In the genomic region with DNA sequence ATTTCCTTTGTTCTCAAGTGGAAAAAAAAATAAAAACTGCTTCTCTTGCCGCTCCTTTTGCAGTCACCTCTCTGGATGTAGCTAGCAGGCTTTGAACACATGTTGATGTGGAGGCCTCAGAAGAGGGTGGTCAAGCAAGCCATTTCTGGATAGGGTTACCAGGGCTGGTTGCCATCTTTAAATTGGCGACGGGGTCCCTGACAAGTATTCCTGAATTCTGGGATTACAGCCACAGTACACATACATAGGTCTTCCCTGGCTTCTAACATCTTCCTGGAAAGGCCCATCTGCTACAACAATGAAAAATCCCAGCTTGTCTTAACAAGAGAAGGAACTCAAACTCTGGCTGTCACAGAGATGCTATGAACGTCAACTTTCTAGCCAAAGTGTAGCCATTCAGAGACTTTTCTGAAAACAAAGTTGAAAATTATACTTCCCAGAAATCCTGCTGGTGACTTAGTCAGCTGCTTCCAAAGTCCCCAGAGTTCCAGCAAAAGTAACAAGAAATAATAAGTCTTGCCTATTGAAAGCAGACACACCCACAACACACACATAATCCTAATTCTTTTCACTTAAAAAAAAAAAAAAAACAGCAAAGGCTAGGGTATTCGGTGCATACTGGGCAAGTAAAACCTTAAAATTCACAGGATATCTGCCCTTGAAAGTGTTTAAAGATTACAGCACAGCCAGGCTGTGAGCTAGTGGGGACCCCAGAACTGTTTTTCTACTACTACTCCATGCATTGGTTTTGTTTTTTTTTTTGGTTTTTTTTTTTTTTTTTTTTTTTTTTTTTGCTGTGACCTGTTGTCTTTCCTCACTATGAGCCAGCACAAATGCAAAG, we compare ENCODE assay signal across 10 mouse cellular contexts.
DNase-seq lines count a peak whose midpoint lies in the region; ATAC-seq and TF ChIP-seq lines count a peak whose summit lies in the region.
"Had no signal": no experiment of that assay in that cellular context is flagged by ENCODE, and none has a peak within 500 bp of the region (broad histone marks: within the 10 kb centered on the region; RNA-seq: fewer than 3 reads in every experiment).

No protein-coding gene starts in this region.

- TF ChIP-seq EP300 in MEL (IDR thresholded peaks at IDR 0.05; ENCODE audit: low read depth in 1 of 2, low read length in 2 of 2): no peak

- peak overlapping the region; percentile 80; the same call in 1 of the 2 replicates for H3K27ac ChIP-seq in kidney, embryonic 14.5 days (ENCODE audit: low read depth, low read length)
- H3K27ac ChIP-seq in MEL (ENCODE audit: control insufficient read depth, low read depth, low read length): no peak overlapping the region
- H3K27ac ChIP-seq in embryonic fibroblast, embryonic 13.5 days (ENCODE audit: insufficient read depth, low read length): peak overlapping the region; percentile 97
- H3K27ac ChIP-seq in limb, embryonic 13.5 days: 0 out of 2 replicates have a peak overlapping the region, but pooled peaks have one; percentile 92

- H3K4me3 ChIP-seq in kidney, embryonic 14.5 days (ENCODE audit: low read length): no peak overlapping the region
- H3K4me3 ChIP-seq in MEL (ENCODE audit: control insufficient read depth in 1 of 2, insufficient read depth in 1 of 2, low read depth in 2 of 2, low read length in 2 of 2): no peak overlapping the region
- H3K4me3 ChIP-seq in embryonic fibroblast, embryonic 13.5 days (ENCODE audit: insufficient read depth, low read length): no peak overlapping the region
- H3K4me3 ChIP-seq in limb, embryonic 13.5 days: peak overlapping the region; percentile 97; the same call in 1 of the 2 replicates

- peaks cover 20% of the 10 kb centered on the region for H3K4me1 ChIP-seq in kidney, embryonic 14.5 days (ENCODE audit: control insufficient read depth, insufficient read depth, low read length)
- peaks cover 0 to 3% of the 10 kb centered on the region in 2 experiments; a peak in 3 of 4 replicates for H3K4me1 ChIP-seq in MEL (ENCODE audit: control insufficient read depth in 1 of 2, insufficient read depth in 2 of 2, low read length in 2 of 2)
- peaks cover 27% of the 10 kb centered on the region for H3K4me1 ChIP-seq in embryonic fibroblast, embryonic 13.5 days (ENCODE audit: control insufficient read depth, insufficient read depth, low read length)
- peaks cover 54% of the 10 kb centered on the region for H3K4me1 ChIP-seq in limb, embryonic 13.5 days

- H3K36me3 ChIP-seq in kidney, embryonic 14.5 days (ENCODE audit: control insufficient read depth, insufficient read depth, low read length): no peaks in the 10 kb centered on the region; the same call in 1 of the 2 replicates
- H3K36me3 ChIP-seq in MEL (ENCODE audit: control insufficient read depth in 1 of 2, insufficient read depth in 2 of 2, low read length in 2 of 2): peaks cover 0 to 11% of the 10 kb centered on the region in 2 experiments; a peak in 2 of 4 replicates
- H3K36me3 ChIP-seq in limb, embryonic 13.5 days: 0 out of 2 replicates have a peak, but pooled peaks cover 4% of the 10 kb centered on the region

- WGBS in kidney, embryonic 14.5 days: 48% methylated on average over 5 of the region's 5 CpGs
- 46% methylated on average over 5 of the region's 5 CpGs for WGBS in limb, embryonic 13.5 days

- ATAC-seq in kidney, embryonic 14.5 days (ENCODE audit: low FRiP score, low TSS enrichment): no peak
- ATAC-seq in limb, embryonic 13.5 days (ENCODE audit: low FRiP score, low read depth): no peak

- TF ChIP-seq POLR2A in MEL (IDR thresholded peaks at IDR 0.05; ENCODE audit: control insufficient read depth in 1 of 2, insufficient read depth in 1 of 2, low read depth in 1 of 2, low read length in 2 of 2, poor library complexity in 1 of 2): no peak
- no peak for TF ChIP-seq POLR2A in embryonic fibroblast, embryonic 13.5 days (IDR thresholded peaks at IDR 0.05; ENCODE audit: low read depth, low read length)

- no peak overlapping the region for H3K9ac ChIP-seq in kidney, embryonic 14.5 days (ENCODE audit: low read depth, low read length)
- H3K9ac ChIP-seq in MEL (ENCODE audit: control insufficient read depth, low read depth, low read length, poor library complexity, severe bottlenecking): no peak overlapping the region
- no peak overlapping the region for H3K9ac ChIP-seq in limb, embryonic 13.5 days

- no peak for TF ChIP-seq RAD21 in MEL (IDR thresholded peaks at IDR 0.05; ENCODE audit: low read depth, low read length)

- DNase-seq in kidney, adult 9 months: no peak
- DNase-seq in MEL (ENCODE audit: low read depth, low spot score): no peak
- no peak for DNase-seq in cerebellum, adult 18-20 months
- DNase-seq in left cerebral cortex, adult 9 months (ENCODE audit: low spot score in 2 of 2): no peak
- DNase-seq in spleen, postnatal 10 days (ENCODE audit: low spot score in 2 of 2): no peak
- DNase-seq: midbrain, embryonic 14.5 days; thymus, postnatal 36 days had no signal

- no peaks in the 10 kb centered on the region for H3K9me3 ChIP-seq in kidney, embryonic 14.5 days (ENCODE audit: control insufficient read depth, low read length)
- H3K9me3 ChIP-seq in MEL (replicated peaks; ENCODE audit: insufficient read depth, low read length): no peaks in the 10 kb centered on the region
- H3K9me3 ChIP-seq in limb, embryonic 13.5 days: 0 out of 2 replicates have a peak, but pooled peaks cover 4% of the 10 kb centered on the region

- peaks cover 2% of the 10 kb centered on the region; the same call in 1 of the 2 replicates for H3K79me2 ChIP-seq in MEL (ENCODE audit: control insufficient read depth, insufficient read depth, low read length, poor library complexity)

- no peaks in the 10 kb centered on the region for H3K27me3 ChIP-seq in kidney, embryonic 14.5 days (ENCODE audit: control insufficient read depth, insufficient read depth, low read length)
- H3K27me3 ChIP-seq in MEL (ENCODE audit: control insufficient read depth in 1 of 2, insufficient read depth in 2 of 2, low read length in 2 of 2): no peaks in the 10 kb centered on the region
- no peaks in the 10 kb centered on the region for H3K27me3 ChIP-seq in limb, embryonic 13.5 days

- TF ChIP-seq CTCF in MEL (IDR thresholded peaks at IDR 0.05 in 2 of 3, conservative IDR thresholded peaks at IDR 0.05 in 1 of 3; ENCODE audit: control insufficient read depth in 1 of 3, insufficient read depth in 1 of 3, low read depth in 2 of 3, low read length in 3 of 3, poor library complexity in 1 of 3, severe bottlenecking in 1 of 3): no peak
- no peak for TF ChIP-seq CTCF in embryonic fibroblast, embryonic 13.5 days (IDR thresholded peaks at IDR 0.05; ENCODE audit: borderline replicate concordance, insufficient read depth, low read length)

- no peak overlapping the region for H3K4me2 ChIP-seq in kidney, embryonic 14.5 days (replicated peaks; ENCODE audit: low read depth, low read length)
- peak overlapping the region; percentile 78 for H3K4me2 ChIP-seq in limb, embryonic 13.5 days (replicated peaks)

TF ChIP-seq in MEL, 35 proteins besides CTCF, POLR2A, EP300 and RAD21:
- no peak for TF ChIP-seq USF1 (IDR thresholded peaks at IDR 0.05; ENCODE audit: low read depth, low read length)
- TF ChIP-seq ZNF384 (IDR thresholded peaks at IDR 0.05; ENCODE audit: low read depth, low read length): peak; percentile 58
TF ChIP-seq in MEL: peak in this region for 1.
